Comparison of ENCODE assay signal across 17 mouse cellular contexts in the genomic region with DNA sequence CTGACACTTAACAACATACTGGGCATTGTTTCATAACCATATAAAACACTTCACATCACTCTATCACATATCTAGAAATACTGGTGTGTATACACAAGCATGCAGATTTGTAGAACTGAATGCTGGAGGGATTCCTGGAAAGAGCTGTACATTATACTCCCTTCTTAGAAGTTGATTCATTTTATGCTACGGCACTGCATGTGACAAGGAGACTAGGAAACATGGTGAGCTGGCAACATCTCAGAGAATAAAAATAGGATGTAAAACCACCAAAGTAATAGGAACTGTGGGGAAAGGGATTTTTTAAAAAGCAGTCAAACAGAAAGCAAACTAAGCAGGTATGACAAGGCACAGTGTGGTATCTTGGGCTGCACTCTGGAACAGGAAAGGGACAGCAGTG.
DNase-seq lines count a peak whose midpoint lies in the region; ATAC-seq and TF ChIP-seq lines count a peak whose summit lies in the region.
"Had no signal": no experiment of that assay in that cellular context is flagged by ENCODE, and none has a peak within 500 bp of the region (broad histone marks: within the 10 kb centered on the region; RNA-seq: fewer than 3 reads in every experiment).

No protein-coding gene starts in this region.

- H3K27ac ChIP-seq in CH12.LX (ENCODE audit: insufficient read depth, low read depth) = no peak overlapping the region
- peak overlapping the region; percentile 60 for H3K27ac ChIP-seq in macrophage
- H3K27ac ChIP-seq in heart, embryonic 11.5 days (ENCODE audit: low read depth, low read length) = no peak overlapping the region
- H3K27ac ChIP-seq: embryonic facial prominence, embryonic 10.5 days; heart, adult 2 months; hindbrain, embryonic 15.5 days had no signal

- H3K36me3 ChIP-seq in CH12.LX (replicated peaks in 1 of 2; ENCODE audit: control insufficient read depth in 1 of 2, insufficient read depth in 1 of 2, low read length in 1 of 2) (no peaks in the 10 kb centered on the region), macrophage (ENCODE audit: inconsistent target) (no peaks in the 10 kb centered on the region)
- no peaks in the 10 kb centered on the region for H3K36me3 ChIP-seq in heart, embryonic 11.5 days (ENCODE audit: control insufficient read depth, insufficient read depth, low read length)
- H3K36me3 ChIP-seq: embryonic facial prominence, embryonic 10.5 days; heart, embryonic 12.5 days; hindbrain, embryonic 15.5 days had no signal

- no peak for TF ChIP-seq POLR2A in CH12.LX (IDR thresholded peaks at IDR 0.05; ENCODE audit: low read depth, low read length)

- H3K4me1 ChIP-seq in CH12.LX (ENCODE audit: control insufficient read depth in 1 of 2, insufficient read depth in 2 of 2) = peaks cover 0 to 17% of the 10 kb centered on the region in 2 experiments; a peak in 2 of 4 replicates
- no peaks in the 10 kb centered on the region for H3K4me1 ChIP-seq in heart, embryonic 11.5 days (ENCODE audit: control insufficient read depth, insufficient read depth, low read length)
- H3K4me1 ChIP-seq: heart, embryonic 12.5 days; hindbrain, embryonic 15.5 days had no signal

- no peaks in the 10 kb centered on the region for H3K79me2 ChIP-seq in CH12.LX (replicated peaks; ENCODE audit: control insufficient read depth, extremely low read depth, insufficient read depth, poor library complexity, severe bottlenecking)
- H3K79me2 ChIP-seq in macrophage (ENCODE audit: inconsistent target) = no peaks in the 10 kb centered on the region

- dilution Hi-C loops in CH12.LX (cut with MboI; ENCODE audit: extremely low pct_ligation_motif_present, extremely low pct_unique_long_range_greater_than_20kb, low sequenced_read_pairs) = no loop called here

- H3K4me2 ChIP-seq in CH12.LX (ENCODE audit: insufficient read depth, low read depth, poor library complexity, severe bottlenecking) = no peak overlapping the region
- no peak overlapping the region for H3K4me2 ChIP-seq in heart, embryonic 11.5 days
- H3K4me2 ChIP-seq: heart, embryonic 12.5 days; hindbrain, embryonic 15.5 days had no signal

- in situ Hi-C loops in CH12.LX (cut with MboI; ENCODE audit: low pct_ligation_motif_present, low pct_unique_long_range_greater_than_20kb, low sequenced_read_pairs) = no loop called here

- no peak overlapping the region for H3K9ac ChIP-seq in CH12.LX (ENCODE audit: insufficient read depth, low read depth)
- H3K9ac ChIP-seq in heart, embryonic 11.5 days (ENCODE audit: low read depth, low read length) = no peak overlapping the region
- H3K9ac ChIP-seq: heart, embryonic 12.5 days; hindbrain, embryonic 15.5 days had no signal

- no peak for TF ChIP-seq RAD21 in CH12.LX (IDR thresholded peaks at IDR 0.05; ENCODE audit: low read depth, low read length)

- no peaks in the 10 kb centered on the region for H3K27me3 ChIP-seq in CH12.LX (replicated peaks)
- H3K27me3 ChIP-seq in heart, embryonic 11.5 days (ENCODE audit: control insufficient read depth, insufficient read depth, low read length) = no peaks in the 10 kb centered on the region
- H3K27me3 ChIP-seq: heart, embryonic 12.5 days; hindbrain, embryonic 15.5 days had no signal

- H3K9me3 ChIP-seq in CH12.LX (replicated peaks; ENCODE audit: low read length) = no peaks in the 10 kb centered on the region
- H3K9me3 ChIP-seq in heart, embryonic 11.5 days (replicated peaks; ENCODE audit: control insufficient read depth, low read length) = no peaks in the 10 kb centered on the region
- H3K9me3 ChIP-seq: embryonic facial prominence, embryonic 10.5 days; heart, embryonic 12.5 days; hindbrain, embryonic 15.5 days had no signal

- 18% methylated on average over 1 of the region's 1 CpGs for WGBS in macrophage (ENCODE audit: missing documents)
- 91% methylated on average over 1 of the region's 1 CpGs for WGBS in heart, embryonic 11.5 days (ENCODE audit: insufficient replicate concordance)

- no peak for TF ChIP-seq CTCF in CH12.LX (conservative IDR thresholded peaks at IDR 0.05 in 1 of 2, IDR thresholded peaks at IDR 0.05 in 1 of 2; ENCODE audit: low read depth in 2 of 2, low read length in 2 of 2)

- H3K4me3 ChIP-seq in CH12.LX (replicated peaks in 1 of 3; ENCODE audit: low read depth in 2 of 3, low read length in 2 of 3, poor library complexity in 1 of 3) (no peak overlapping the region), macrophage (ENCODE audit: inconsistent target) (no peak overlapping the region)
- no peak overlapping the region for H3K4me3 ChIP-seq in heart, embryonic 11.5 days (ENCODE audit: low read depth, low read length)
- H3K4me3 ChIP-seq: embryonic facial prominence, embryonic 10.5 days; heart, adult 2 months; heart, embryonic 12.5 days; hindbrain, embryonic 15.5 days had no signal

- TF ChIP-seq EP300 in CH12.LX (IDR thresholded peaks at IDR 0.05; ENCODE audit: low read length) = no peak

- peak; percentile 6 for DNase-seq in CH12.LX (ENCODE audit: extremely low read depth)
- peak; percentile 45 for DNase-seq in brain, adult 2 months (ENCODE audit: low read depth, low spot score)
- peak; percentile 18 for DNase-seq in telencephalon, adult 2 months (ENCODE audit: low read depth, low spot score)
- DNase-seq in thymus, adult 18-20 months = no peak
- DNase-seq in left cerebral cortex, adult 8-10 months (ENCODE audit: low spot score in 2 of 2) = no peak
- DNase-seq: adrenal gland, postnatal 10 days; cerebellum, adult 18-20 months; cerebellum, adult 9-11 months; cerebellum, postnatal 36 days; gastrocnemius, postnatal 10 days; heart, adult 2 months had no signal

- ATAC-seq in heart, embryonic 11.5 days (replicated peaks; ENCODE audit: insufficient number of reproducible peaks, low FRiP score, low TSS enrichment) = no peak
- ATAC-seq: forebrain, embryonic 14.5 days had no signal

TF ChIP-seq in CH12.LX, 34 proteins besides CTCF, POLR2A, EP300 and RAD21:
- TF ChIP-seq KAT2A (IDR thresholded peaks at IDR 0.05; ENCODE audit: insufficient replicate concordance, low read length) (no peak), ETS1 (conservative IDR thresholded peaks at IDR 0.05; ENCODE audit: low read depth, low read length) (no peak), JUN (IDR thresholded peaks at IDR 0.05; ENCODE audit: insufficient read depth, low read depth, low read length) (no peak), MAX (IDR thresholded peaks at IDR 0.05; ENCODE audit: low read length) (no peak), ZNF384 (IDR thresholded peaks at IDR 0.05; ENCODE audit: low read depth, low read length) (no peak), ZC3H11A (IDR thresholded peaks at IDR 0.05; ENCODE audit: low read depth, low read length) (no peak), MAZ (IDR thresholded peaks at IDR 0.05; ENCODE audit: low read depth, low read length) (no peak), NELFE (IDR thresholded peaks at IDR 0.05; ENCODE audit: low read depth, low read length) (no peak), GABPA (IDR thresholded peaks at IDR 0.05; ENCODE audit: insufficient replicate concordance, low read depth, low read length) (no peak), JUND (conservative IDR thresholded peaks at IDR 0.05; ENCODE audit: low read depth, low read length) (no peak), MXI1 (IDR thresholded peaks at IDR 0.05; ENCODE audit: low read depth, low read length) (no peak), PAX5 (IDR thresholded peaks at IDR 0.05; ENCODE audit: low read length) (no peak), E2F4 (IDR thresholded peaks at IDR 0.05; ENCODE audit: insufficient replicate concordance, low read depth, low read length) (no peak), USF2 (conservative IDR thresholded peaks at IDR 0.05; ENCODE audit: low read depth, low read length) (no peak)

Comparison
In these comparisons a context has a peak if more than half of its experiments do, and no peak if none do; other contexts are left out.
1. DNase-seq: peak in CH12.LX (single experiment), brain, adult 2 months (single experiment) and telencephalon, adult 2 months (single experiment); none in thymus, adult 18-20 months (0 of 2) and left cerebral cortex, adult 8-10 months (0 of 2).